Comparison of ENCODE assay signal across 8 mouse cellular contexts in the genomic region with DNA sequence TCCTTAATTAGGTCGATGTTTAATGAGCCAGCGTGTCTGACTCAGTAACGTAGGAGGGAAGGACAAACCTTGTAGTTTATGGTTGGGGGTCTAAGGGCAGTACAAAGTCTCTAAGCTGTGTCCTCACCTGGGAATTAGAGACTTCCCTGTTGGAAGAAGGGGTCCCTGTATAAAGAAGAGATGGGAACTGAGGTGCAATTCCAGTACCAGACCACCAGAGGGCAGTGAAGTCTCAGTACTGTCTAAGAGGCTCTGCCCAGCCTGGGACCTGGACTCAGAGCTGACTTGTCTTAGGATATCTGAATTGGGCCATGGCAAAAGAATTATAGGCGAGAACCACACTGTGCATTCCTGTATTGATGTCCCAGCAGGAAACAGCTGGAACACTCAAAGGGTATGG. TPM values are rescaled to one million over a fixed set of nuclear protein-coding genes. Genes with fewer than 3 reads are reported as not detected.
DNase-seq lines count a peak whose midpoint lies in the region; ATAC-seq and TF ChIP-seq lines count a peak whose summit lies in the region.

No protein-coding gene starts in this region.

- in situ Hi-C loops in ES-E14 (cut with MboI; ENCODE audit: low sequenced_read_pairs in 2 of 2, unreplicated experiment in 2 of 2) = no loop called here

- TF ChIP-seq EP300 in liver, postnatal 0 days (IDR thresholded peaks at IDR 0.05; ENCODE audit: low read depth) = no peak

- H3K4me2 ChIP-seq in embryonic facial prominence, embryonic 14.5 days (ENCODE audit: low read depth, low read length) = no peak overlapping the region
- no peak overlapping the region for H3K4me2 ChIP-seq in liver, postnatal 0 days (ENCODE audit: low read depth, low read length)

- peaks cover 19% of the 10 kb centered on the region; the same call in 1 of the 2 replicates for H3K36me3 ChIP-seq in ES-E14 (ENCODE audit: control insufficient read depth, insufficient read depth, low read length, poor library complexity, severe bottlenecking)
- H3K36me3 ChIP-seq in embryonic facial prominence, embryonic 14.5 days (ENCODE audit: control insufficient read depth, insufficient read depth, low read length) = peaks cover 30% of the 10 kb centered on the region; the same call in 1 of the 2 replicates
- peaks cover 25% of the 10 kb centered on the region for H3K36me3 ChIP-seq in liver, postnatal 0 days (replicated peaks; ENCODE audit: insufficient read depth, low read length)

- intact Hi-C loops in heart, postnatal 25 days (cut with DNase I) = loop anchor here (1.0 to 2.0 kb wide), 2 partner anchors 27 to 71 kb away; no protein-coding TSS in a partner anchor

- WGBS in embryonic facial prominence, embryonic 14.5 days = 36% methylated on average over 4 of the region's 4 CpGs
- 45% methylated on average over 4 of the region's 4 CpGs for WGBS in liver, postnatal 0 days (ENCODE audit: insufficient replicate concordance)

- peak; percentile 91 for TF ChIP-seq CTCF in liver, postnatal 0 days (IDR thresholded peaks at IDR 0.05; ENCODE audit: low read depth)

- H3K9me3 ChIP-seq in ES-E14 (ENCODE audit: control insufficient read depth, insufficient read depth, low read depth, low read length) = no peaks in the 10 kb centered on the region
- H3K9me3 ChIP-seq in embryonic facial prominence, embryonic 14.5 days (ENCODE audit: control insufficient read depth, low read length) = no peaks in the 10 kb centered on the region
- no peaks in the 10 kb centered on the region for H3K9me3 ChIP-seq in liver, postnatal 0 days (ENCODE audit: low read length)

- no peak overlapping the region for H3K27ac ChIP-seq in ES-E14 (ENCODE audit: insufficient read depth, low read depth, low read length, poor library complexity, severe bottlenecking)
- no peak overlapping the region for H3K27ac ChIP-seq in embryonic facial prominence, embryonic 14.5 days (replicated peaks; ENCODE audit: low read depth, low read length)
- H3K27ac ChIP-seq in liver, postnatal 0 days (ENCODE audit: low read depth) = no peak overlapping the region

- H3K4me1 ChIP-seq in ES-E14 (ENCODE audit: control insufficient read depth in 2 of 2, insufficient read depth in 2 of 2, low read length in 2 of 2, poor library complexity in 1 of 2) = peaks cover 0 to 4% of the 10 kb centered on the region in 2 experiments; a peak in 1 of 4 replicates
- no peaks in the 10 kb centered on the region for H3K4me1 ChIP-seq in embryonic facial prominence, embryonic 14.5 days (ENCODE audit: control insufficient read depth, insufficient read depth, low read length)
- no peaks in the 10 kb centered on the region for H3K4me1 ChIP-seq in liver, postnatal 0 days (ENCODE audit: insufficient read depth)

- H3K27me3 ChIP-seq in embryonic facial prominence, embryonic 14.5 days (replicated peaks; ENCODE audit: control insufficient read depth, insufficient read depth, low read length) = no peaks in the 10 kb centered on the region
- no peaks in the 10 kb centered on the region for H3K27me3 ChIP-seq in liver, postnatal 0 days (ENCODE audit: insufficient read depth, low read length)

- no peak overlapping the region for H3K4me3 ChIP-seq in ES-E14 (ENCODE audit: insufficient read depth in 1 of 2, low read depth in 1 of 2, low read length in 2 of 2, poor library complexity in 1 of 2, severe bottlenecking in 1 of 2)
- H3K4me3 ChIP-seq in embryonic facial prominence, embryonic 14.5 days (ENCODE audit: low read depth, low read length) = no peak overlapping the region
- no peak overlapping the region for H3K4me3 ChIP-seq in liver, postnatal 0 days (ENCODE audit: low read depth, low read length)

- DNase-seq in ES-E14 (ENCODE audit: low read depth, low spot score) = no peak
- peak; percentile 46 for DNase-seq in adrenal gland, postnatal 25 days
- DNase-seq in embryonic facial prominence, embryonic 14.5 days (ENCODE audit: low spot score) = peak; percentile 89
- peak; percentile 46 for DNase-seq in heart, postnatal 25 days (ENCODE audit: low spot score)
- peak; percentile 78 to 79 for DNase-seq in kidney, postnatal 25 days
- DNase-seq in liver, postnatal 0 days = peak; percentile 62
- DNase-seq in ovary, postnatal 14 days (ENCODE audit: low spot score) = peak; percentile 63
- peak; percentile 52 for DNase-seq in yolk sac, embryonic 10.5 days (ENCODE audit: low spot score)

- no peak overlapping the region for H3K9ac ChIP-seq in ES-E14 (ENCODE audit: insufficient read depth, low read depth, low read length, poor library complexity, severe bottlenecking)
- no peak overlapping the region for H3K9ac ChIP-seq in embryonic facial prominence, embryonic 14.5 days (ENCODE audit: low read depth, low read length)
- H3K9ac ChIP-seq in liver, postnatal 0 days (replicated peaks) = no peak overlapping the region

- ATAC-seq in embryonic facial prominence, embryonic 14.5 days (ENCODE audit: low read depth) = peak; percentile 51
- ATAC-seq in liver, postnatal 0 days = peak; percentile 58; the same call in 1 of the 2 replicates

TF ChIP-seq in ES-E14, 5 proteins besides CTCF, POLR2A, EP300 and RAD21:
- TF ChIP-seq ZNF384 (IDR thresholded peaks at IDR 0.05; ENCODE audit: low read depth, low read length) (no peak), HCFC1 (IDR thresholded peaks at IDR 0.05; ENCODE audit: borderline replicate concordance, insufficient read depth, low read length) (no peak), CHD2 (IDR thresholded peaks at IDR 0.05; ENCODE audit: low read depth, low read length) (no peak), MAFK (IDR thresholded peaks at IDR 0.05; ENCODE audit: insufficient read depth, low read depth, low read length) (no peak), ZC3H11A (IDR thresholded peaks at IDR 0.05; ENCODE audit: borderline replicate concordance, low read depth, low read length) (peak; percentile 85; the same call in 1 of the 2 replicates)

RNA-seq across cellular contexts. Expression of a gene that starts 54.6 kb away (rescaled TPM):
- 24.7 and 24.9 TPM in 2 replicates for total RNA-seq in ES-E14 (2012; rRNA removed)
- total RNA-seq in adrenal gland, postnatal 25 days (2021) = 70.4 and 70.7 TPM in 2 replicates
- polyA plus RNA-seq in embryonic facial prominence, embryonic 14.5 days (2014; fragmentation: Nextera tagmentation; extraction: Ambion mirVana) = 9.2 and 11.0 TPM in 2 replicates
- 10 to 100 TPM; 16.3 to 20.0 TPM for total RNA-seq in heart, postnatal 25 days (2021)
- polyA plus RNA-seq in liver, postnatal 0 days (2015; fragmentation: Nextera tagmentation; extraction: Ambion mirVana) = 1.8 TPM in 2 replicates

RNA-seq across cellular contexts. Expression of a gene that starts 55.8 kb away (rescaled TPM):
- total RNA-seq in ES-E14 (2012; rRNA removed) = 7.5 and 8.5 TPM in 2 replicates
- 0.76 and 1.2 TPM in 2 replicates for total RNA-seq in adrenal gland, postnatal 25 days (2021)
- polyA plus RNA-seq in embryonic facial prominence, embryonic 14.5 days (2014; fragmentation: Nextera tagmentation; extraction: Ambion mirVana) = 1.4 and 2.8 TPM in 2 replicates
- total RNA-seq in heart, postnatal 25 days (2021) = 1 to 10 TPM; 2.5 to 4.0 TPM
- polyA plus RNA-seq in liver, postnatal 0 days (2015; fragmentation: Nextera tagmentation; extraction: Ambion mirVana) = 0.07 and 0.08 TPM in 2 replicates
